Mouse (Mus musculus): Measurements from ENCODE around the gene Tmem161b. TPM values are rescaled to one million over a fixed set of nuclear protein-coding genes. Genes with fewer than 3 reads are reported as not detected.
A peak's percentile ranks its signal among the peaks of the same experiment; 100 is the strongest.

Gene Tmem161b
- total RNA-seq, 2 experiments from 2014 or later: 24.9 to 29.8 TPM

DNA sequence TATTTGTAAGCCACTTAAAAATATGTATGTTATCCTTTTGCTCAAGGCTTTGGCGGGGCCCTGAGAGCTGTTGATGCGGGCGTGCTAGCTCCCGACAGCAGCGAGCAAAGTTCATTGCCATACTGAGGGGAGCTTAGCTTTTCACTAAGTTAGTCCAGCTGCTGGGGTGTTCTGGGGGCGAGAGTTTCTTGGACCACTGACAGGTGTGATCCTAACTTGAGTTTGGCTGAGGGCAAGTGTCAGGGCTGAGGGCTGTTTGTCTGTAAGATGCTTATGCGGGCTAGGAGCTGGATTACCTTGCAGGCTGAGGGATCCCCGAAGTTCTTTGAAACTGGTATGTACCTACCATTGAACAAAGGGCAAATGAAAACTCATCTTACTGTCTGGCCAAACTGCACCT is 123.0 kb downstream of the Tmem161b start:
- DNase-seq (ENCODE audit: low spot score in 2 of 2): peak; percentile 18 to 20

Small RNA genes within 50 kb of the gene (microRNA-seq; reads per million reads assigned to microRNA genes)
- 0 reads per million in 2 experiments for gene Gm24331

Data from left cerebral cortex, adult 18-20 months (tissue).